Mouse (Mus musculus) stomach, embryonic 15.5 days (tissue): ENCODE results near the gene Olfr703. TPM values are rescaled to one million over a fixed set of nuclear protein-coding genes. Genes with fewer than 3 reads are reported as not detected.

Experiments used
- ATAC-seq: fragments of 200-750 bp; cut with Nextera tagmentation; 2 replicates; pipeline ENCODE4 v1.8.0; 2017; ENCODE audit warnings: low read depth, moderate number of reproducible peaks, moderate TSS enrichment; ENCODE audit not compliant: insufficient read depth, low FRiP score
- H3K27ac ChIP-seq: fragments of 300-500 bp; sonication (generic); 2 replicates; pipeline ENCODE4 v1.5.1; 2015; ENCODE audit warnings: mild to moderate bottlenecking, inconsistent platforms
- H3K27me3 ChIP-seq: fragments of 300-500 bp; sonication (generic); replicated peaks from 2 replicates; pipeline ENCODE4 v1.6.1; 2015; ENCODE audit warnings: inconsistent platforms
- H3K36me3 ChIP-seq: fragments of 300-500 bp; sonication (generic); 2 replicates; pipeline ENCODE4 v1.6.1; 2015; ENCODE audit warnings: inconsistent platforms
- H3K4me1 ChIP-seq: fragments of 300-500 bp; sonication (generic); 2 replicates; pipeline ENCODE4 v1.6.1; 2015; ENCODE audit warnings: inconsistent platforms
- H3K4me2 ChIP-seq: fragments of 300-500 bp; sonication (generic); 2 replicates; pipeline ENCODE4 v1.6.1; 2015; ENCODE audit warnings: mild to moderate bottlenecking, inconsistent platforms
- H3K4me3 ChIP-seq: fragments of 300-500 bp; sonication (generic); replicated peaks from 2 replicates; pipeline ENCODE4 v1.5.1; 2015; ENCODE audit warnings: inconsistent platforms
- H3K9ac ChIP-seq: fragments of 300-500 bp; sonication (generic); 2 replicates; pipeline ENCODE4 v1.6.1; 2015; ENCODE audit warnings: inconsistent platforms
- H3K9me3 ChIP-seq: fragments of 300-500 bp; sonication (generic); 2 replicates; pipeline ENCODE4 v1.6.1; 2016; ENCODE audit warnings: inconsistent platforms
- WGBS: fragments of 180-500 bp; shearing (Covaris S2); methylation state at CpG from one replicate; pipeline ENCODE4 v1.1.7; 2015; 5-methylcytosine and 5-hydroxymethylcytosine counted together
- polyA plus RNA-seq: library from polyadenylated mRNA; unstranded; fragments of >200 nt; fragmentation: Nextera tagmentation; extraction: Ambion mirVana; gene quantifications from 2 replicates; pipeline ENCODE4 v1.2.1, GENCODE M21; 2015

The Olfr703 gene
- not detected in 2 replicates for polyA plus RNA-seq

DNA sequence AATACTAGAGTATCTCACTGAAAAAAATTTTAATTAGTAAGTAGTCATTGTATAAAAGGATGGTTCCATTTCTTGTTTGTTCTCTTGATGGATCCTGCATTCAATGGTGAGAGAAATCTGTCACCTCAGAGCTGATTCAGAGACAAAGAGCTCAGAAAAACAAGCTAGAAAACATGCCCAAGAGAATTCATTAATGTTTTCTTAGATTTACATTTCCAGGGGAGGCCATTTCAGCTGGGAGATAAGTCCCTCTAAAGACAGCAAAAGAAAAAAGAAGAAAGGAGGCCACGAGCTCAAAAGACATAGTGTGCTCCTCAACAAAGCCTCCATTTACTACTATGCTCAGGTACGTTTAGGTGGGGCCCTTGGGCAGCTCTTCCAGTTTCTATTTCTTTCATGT lies at the start of gene Olfr703:
TSS of gene Olfr703 (plus strand) at position 301 of the 400 bp plus-strand sequence.
- H3K36me3 ChIP-seq = no peaks in the 10 kb centered on the region
- H3K27me3 ChIP-seq = no peaks in the 10 kb centered on the region
- no peak for ATAC-seq
- H3K9ac ChIP-seq = no peak within 1 kb of the TSS
- H3K4me3 ChIP-seq = no peak within 1 kb of the TSS
- no peaks in the 10 kb centered on the region for H3K9me3 ChIP-seq
- H3K4me1 ChIP-seq = no peaks in the 10 kb centered on the region
- H3K4me2 ChIP-seq = no peak within 1 kb of the TSS
- WGBS = 57% methylated on average over 2 of the region's 2 CpGs
- no peak within 1 kb of the TSS for H3K27ac ChIP-seq

DNA sequence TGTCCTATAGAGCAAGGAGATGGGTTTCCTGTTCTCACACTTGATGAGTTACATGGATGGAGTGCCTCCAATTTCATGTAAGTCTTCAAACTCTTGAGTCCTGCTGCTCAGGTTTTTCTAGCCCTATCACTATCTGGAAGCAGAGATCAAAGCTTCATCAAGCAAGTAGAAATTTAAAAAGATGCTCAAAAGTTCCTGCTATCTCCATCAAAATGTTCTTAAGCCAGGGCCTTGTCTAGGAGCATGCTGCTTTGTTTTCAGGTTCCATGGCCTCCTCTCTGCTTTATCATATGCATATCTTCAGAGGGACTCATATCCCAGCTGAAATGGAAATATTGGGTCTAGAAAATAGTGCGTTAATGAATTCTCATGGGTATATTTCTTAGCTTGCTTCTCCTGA lies 34.4 kb upstream of the Olfr703 start, which contains the start of gene Olfr700:
TSS of gene Olfr700 (minus strand) at position 101 of the 400 bp plus-strand sequence.
- H3K4me2 ChIP-seq = no peak within 1 kb of the TSS
- H3K27ac ChIP-seq = no peak within 1 kb of the TSS
- H3K9ac ChIP-seq = no peak within 1 kb of the TSS
- H3K4me3 ChIP-seq = no peak within 1 kb of the TSS
- no peaks in the 10 kb centered on the region for H3K36me3 ChIP-seq
- no peak for ATAC-seq
- H3K27me3 ChIP-seq = no peaks in the 10 kb centered on the region
- 93% methylated on average over 1 of the region's 1 CpGs for WGBS
- H3K9me3 ChIP-seq = no peaks in the 10 kb centered on the region
- H3K4me1 ChIP-seq = no peaks in the 10 kb centered on the region

DNA sequence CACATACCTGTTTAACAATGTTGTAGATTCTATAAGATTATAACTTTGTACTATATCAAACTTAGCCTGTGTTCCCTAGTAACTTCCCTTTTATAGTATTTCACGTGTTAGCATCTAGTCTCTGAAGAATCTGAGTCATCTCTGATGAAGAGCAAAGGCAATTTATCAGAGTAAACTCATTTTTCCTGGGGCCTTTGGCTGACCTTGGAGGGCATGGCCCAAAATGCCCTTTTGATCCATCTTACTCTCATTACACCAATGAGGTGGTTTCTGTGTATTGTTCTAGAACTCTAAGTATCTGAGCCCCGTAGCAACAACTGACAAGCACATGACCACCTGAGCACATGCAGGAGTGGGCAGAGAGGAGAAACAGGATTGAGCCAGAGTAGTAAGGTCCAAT lies 29.3 kb upstream of the Olfr703 start, which contains the start of gene Olfr701:
TSS of gene Olfr701 (plus strand) at position 301 of the 400 bp plus-strand sequence.
- Histone ChIP-seq H3K9ac (no peak within 1 kb of the TSS), H3K9me3 (no peaks in the 10 kb centered on the region), H3K4me2 (no peak within 1 kb of the TSS), H3K27ac (no peak within 1 kb of the TSS), H3K27me3 (no peaks in the 10 kb centered on the region), H3K36me3 (no peaks in the 10 kb centered on the region), H3K4me3 (no peak within 1 kb of the TSS), H3K4me1 (no peaks in the 10 kb centered on the region)
- WGBS = 63% methylated on average over 2 of the region's 2 CpGs
- no peak for ATAC-seq

DNA sequence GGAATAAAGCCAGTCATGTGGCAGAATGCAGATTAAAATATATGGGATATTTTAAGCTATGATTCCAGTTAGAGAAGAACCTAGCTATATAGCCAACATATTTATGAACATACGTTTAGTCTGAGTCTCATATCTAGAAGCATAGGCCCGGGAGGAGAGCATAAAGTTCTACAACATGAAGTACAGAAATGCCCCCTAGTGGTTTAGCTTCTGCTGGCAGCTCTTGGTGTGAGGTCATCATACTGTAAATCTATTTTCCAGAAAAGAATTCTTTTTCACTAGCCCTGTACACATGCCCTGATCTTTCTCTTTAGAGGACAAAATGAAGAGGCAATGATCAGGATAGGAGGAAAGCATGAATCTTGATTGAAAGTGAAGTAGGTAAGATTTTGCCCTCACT lies 27.4 kb upstream of the Olfr703 start:
- H3K9ac ChIP-seq = no peak overlapping the region
- no peaks in the 10 kb centered on the region for H3K36me3 ChIP-seq
- 40% methylated on average over 2 of the region's 2 CpGs for WGBS
- H3K27me3 ChIP-seq = no peaks in the 10 kb centered on the region
- no peaks in the 10 kb centered on the region for H3K4me1 ChIP-seq
- no peak overlapping the region for H3K4me2 ChIP-seq
- no peaks in the 10 kb centered on the region for H3K9me3 ChIP-seq
- no peak for ATAC-seq
- no peak overlapping the region for H3K27ac ChIP-seq
- H3K4me3 ChIP-seq = no peak overlapping the region

DNA sequence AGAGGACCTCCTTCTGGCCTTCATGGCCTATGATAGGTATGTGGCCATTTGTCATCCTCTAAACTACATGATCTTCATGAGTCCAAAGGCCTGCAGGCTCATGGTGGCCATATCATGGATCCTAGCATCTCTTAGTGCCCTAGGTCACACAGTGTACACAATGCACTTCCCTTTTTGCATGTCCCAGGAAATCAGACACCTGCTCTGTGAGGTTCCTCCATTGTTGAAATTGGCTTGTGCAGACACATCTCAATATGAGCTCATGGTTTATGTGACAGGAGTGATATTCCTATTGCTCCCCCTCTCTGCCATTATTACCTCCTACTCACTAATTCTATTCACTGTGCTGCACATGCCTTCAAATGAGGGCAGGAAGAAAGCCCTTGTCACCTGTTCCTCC lies 24.7 kb upstream of the Olfr703 start:
- Histone ChIP-seq H3K4me3 (no peak overlapping the region), H3K27me3 (no peaks in the 10 kb centered on the region), H3K9me3 (no peaks in the 10 kb centered on the region), H3K4me2 (no peak overlapping the region), H3K4me1 (no peaks in the 10 kb centered on the region), H3K27ac (no peak overlapping the region), H3K9ac (no peak overlapping the region), H3K36me3 (no peaks in the 10 kb centered on the region)
- ATAC-seq = no peak

DNA sequence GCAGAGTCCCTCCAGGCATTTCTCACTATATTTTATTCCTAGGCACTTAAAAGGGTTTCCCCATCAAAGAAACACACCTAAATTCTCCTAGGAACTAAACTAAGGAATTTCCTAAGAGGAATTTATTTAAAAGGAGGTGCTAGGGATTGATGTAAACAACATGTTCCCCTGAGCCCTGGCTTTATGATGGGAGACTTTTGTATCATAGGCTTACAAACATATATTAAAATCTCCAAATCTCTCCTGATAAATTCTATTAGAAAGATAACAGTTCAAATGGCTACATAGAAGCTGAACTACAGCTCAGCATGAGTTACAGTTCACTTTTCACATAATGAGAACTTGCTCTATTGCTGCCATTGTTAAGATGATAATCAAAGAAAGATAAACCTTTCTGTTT lies 9.4 kb upstream of the Olfr703 start, which contains the start of gene Olfr702:
TSS of gene Olfr702 (minus strand) at position 101 of the 400 bp plus-strand sequence.
- no peak for ATAC-seq
- Histone ChIP-seq H3K36me3 (no peaks in the 10 kb centered on the region), H3K9me3 (no peaks in the 10 kb centered on the region), H3K4me3 (no peak within 1 kb of the TSS), H3K27ac (no peak within 1 kb of the TSS), H3K9ac (no peak within 1 kb of the TSS), H3K4me1 (no peaks in the 10 kb centered on the region), H3K27me3 (no peaks in the 10 kb centered on the region), H3K4me2 (no peak within 1 kb of the TSS)

DNA sequence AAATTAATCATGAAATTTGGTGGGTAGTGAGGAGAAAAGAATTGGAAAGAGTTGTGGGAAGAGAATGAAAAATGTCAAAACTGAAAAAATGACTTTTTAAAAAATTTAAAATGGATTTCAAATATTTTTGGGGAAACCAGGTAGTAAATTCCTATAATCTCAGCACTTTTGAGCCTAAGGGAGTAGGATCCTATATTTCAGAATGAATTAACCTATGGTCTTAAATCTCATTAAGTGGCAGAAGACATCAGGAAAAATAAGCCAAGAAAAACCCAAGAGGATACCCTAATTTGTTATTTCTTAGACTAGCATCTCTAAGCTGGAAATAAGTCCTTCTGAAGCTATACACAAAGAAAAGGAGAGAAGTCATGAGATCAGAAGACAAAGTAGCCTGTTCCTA lies 19.7 kb downstream of the Olfr703 start, which contains the start of gene Olfr704:
TSS of gene Olfr704 (plus strand) at position 301 of the 400 bp plus-strand sequence.
- Histone ChIP-seq H3K9me3 (no peaks in the 10 kb centered on the region), H3K4me1 (no peaks in the 10 kb centered on the region), H3K9ac (no peak within 1 kb of the TSS), H3K27ac (no peak within 1 kb of the TSS), H3K36me3 (no peaks in the 10 kb centered on the region), H3K4me2 (no peak within 1 kb of the TSS), H3K4me3 (no peak within 1 kb of the TSS), H3K27me3 (no peaks in the 10 kb centered on the region)
- no peak for ATAC-seq

DNA sequence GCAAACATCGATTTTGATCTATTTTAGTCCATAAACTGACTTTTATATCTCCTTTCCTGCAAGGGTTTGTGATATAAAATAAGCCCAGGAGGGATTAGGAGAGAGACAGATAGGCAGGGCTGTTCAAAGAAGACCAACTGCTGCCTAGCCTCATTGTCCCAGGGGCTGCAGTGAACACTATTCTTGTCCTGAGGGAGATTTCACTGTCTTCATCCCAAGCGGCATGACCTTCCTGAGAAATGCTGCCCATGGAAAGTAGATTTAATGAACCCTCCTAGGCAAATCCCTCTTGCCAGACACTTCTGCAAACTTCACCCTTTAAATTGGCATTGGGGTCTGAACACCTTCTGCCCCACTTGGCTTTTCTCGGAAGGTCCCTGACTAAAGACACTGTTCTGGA lies 33.6 kb downstream of the Olfr703 start, which contains the start of gene Olfr705:
TSS of gene Olfr705 (minus strand) at position 101 of the 400 bp plus-strand sequence.
- H3K4me3 ChIP-seq = no peak within 1 kb of the TSS
- no peaks in the 10 kb centered on the region for H3K9me3 ChIP-seq
- 78% methylated on average over 3 of the region's 3 CpGs for WGBS
- no peaks in the 10 kb centered on the region for H3K36me3 ChIP-seq
- no peak within 1 kb of the TSS for H3K9ac ChIP-seq
- no peaks in the 10 kb centered on the region for H3K4me1 ChIP-seq
- no peak for ATAC-seq
- H3K27ac ChIP-seq = no peak within 1 kb of the TSS
- no peak within 1 kb of the TSS for H3K4me2 ChIP-seq
- no peaks in the 10 kb centered on the region for H3K27me3 ChIP-seq

DNA sequence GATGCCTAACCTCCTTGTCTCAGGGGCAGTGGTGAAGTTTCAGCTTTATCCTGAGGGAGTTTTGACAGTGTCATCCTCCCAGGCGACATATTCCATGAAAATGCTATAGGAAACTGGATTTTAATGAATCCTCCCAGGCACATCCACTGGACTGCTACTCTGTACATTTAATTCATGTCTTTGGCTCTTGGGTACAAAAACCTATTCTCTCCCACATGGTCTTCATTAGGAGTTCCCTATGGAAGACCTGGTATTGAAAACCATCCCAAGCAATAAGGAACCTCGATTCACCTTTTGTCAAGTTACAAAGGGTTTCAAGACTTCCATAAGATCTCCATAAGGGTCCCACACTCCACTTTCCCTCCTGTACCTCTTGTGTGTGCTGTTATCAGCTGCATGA lies 44.9 kb downstream of the Olfr703 start, which contains the start of gene Olfr706:
TSS of gene Olfr706 (minus strand) at position 101 of the 400 bp plus-strand sequence.
- H3K4me1 ChIP-seq = no peaks in the 10 kb centered on the region
- WGBS = 71% methylated on average over 2 of the region's 2 CpGs
- H3K4me3 ChIP-seq = no peak within 1 kb of the TSS
- H3K4me2 ChIP-seq = no peak within 1 kb of the TSS
- ATAC-seq = no peak
- no peaks in the 10 kb centered on the region for H3K27me3 ChIP-seq
- no peaks in the 10 kb centered on the region for H3K9me3 ChIP-seq
- H3K9ac ChIP-seq = no peak within 1 kb of the TSS
- H3K36me3 ChIP-seq = no peaks in the 10 kb centered on the region
- H3K27ac ChIP-seq = no peak within 1 kb of the TSS

Other genes with a start within 250 kb of the Olfr703 start
- not detected in 2 replicates for gene Olfr693, start 162.8 kb upstream of the Olfr703 start, polyA plus RNA-seq
- gene Olfr694, start 151.5 kb upstream of the Olfr703 start, polyA plus RNA-seq = not detected in 2 replicates
- not detected in 2 replicates for gene Olfr695, start 127.0 kb upstream of the Olfr703 start, polyA plus RNA-seq
- not detected in 2 replicates for gene Olfr697, start 100.9 kb upstream of the Olfr703 start, polyA plus RNA-seq
- gene Olfr698, start 88.0 kb upstream of the Olfr703 start, polyA plus RNA-seq = not detected in 2 replicates
- not detected in 2 replicates for gene Olfr699, start 50.2 kb upstream of the Olfr703 start, polyA plus RNA-seq
- gene Olfr700, start 34.5 kb upstream of the Olfr703 start, polyA plus RNA-seq = not detected in 2 replicates
- gene Olfr701, start 29.2 kb upstream of the Olfr703 start, polyA plus RNA-seq = not detected in 2 replicates
- not detected in 2 replicates for gene Olfr702, start 9.5 kb upstream of the Olfr703 start, polyA plus RNA-seq
- not detected in 2 replicates for gene Olfr704, start 19.8 kb downstream of the Olfr703 start, polyA plus RNA-seq
- not detected in 2 replicates for gene Olfr705, start 33.5 kb downstream of the Olfr703 start, polyA plus RNA-seq
- not detected in 2 replicates for gene Olfr706, start 44.8 kb downstream of the Olfr703 start, polyA plus RNA-seq
- gene Olfr707, start 57.9 kb downstream of the Olfr703 start, polyA plus RNA-seq = not detected in 2 replicates
- not detected in 2 replicates for gene Olfr1532-ps1, start 64.6 kb downstream of the Olfr703 start, polyA plus RNA-seq
- gene Olfr709-ps1, start 88.9 kb downstream of the Olfr703 start, polyA plus RNA-seq = not detected in 2 replicates
- gene Olfr710, start 105.0 kb downstream of the Olfr703 start, polyA plus RNA-seq = not detected in 2 replicates
- gene Olfr6, start 120.6 kb downstream of the Olfr703 start, polyA plus RNA-seq = not detected in 2 replicates
- gene Olfr711, start 132.1 kb downstream of the Olfr703 start, polyA plus RNA-seq = not detected in 2 replicates
- gene Olfr2, start 162.7 kb downstream of the Olfr703 start, polyA plus RNA-seq = not detected in 2 replicates
- gene Olfr713, start 187.8 kb downstream of the Olfr703 start, polyA plus RNA-seq = not detected in 2 replicates
- gene Olfr714, start 227.6 kb downstream of the Olfr703 start, polyA plus RNA-seq = not detected in 2 replicates
- gene Olfr17, start 249.9 kb downstream of the Olfr703 start, polyA plus RNA-seq = not detected in 2 replicates